Comparison of ENCODE assay signal across 12 mouse cellular contexts in genomic region chr10:93832811-93833210, GRCm38 (mm10). TPM values are rescaled to one million over a fixed set of nuclear protein-coding genes. Genes with fewer than 3 reads are reported as not detected.
A peak's percentile ranks its signal among the peaks of the same experiment; 100 is the strongest.
DNase-seq lines count a peak whose midpoint lies in the region; ATAC-seq and TF ChIP-seq lines count a peak whose summit lies in the region.
"Had no signal": no experiment of that assay in that cellular context is flagged by ENCODE, and none has a peak within 500 bp of the region (broad histone marks: within the 10 kb centered on the region; RNA-seq: fewer than 3 reads in every experiment).

No protein-coding gene starts in this region.

- no peak for TF ChIP-seq CTCF in forebrain, postnatal 0 days (IDR thresholded peaks at IDR 0.05; ENCODE audit: low read depth)
- no peak for TF ChIP-seq CTCF in liver, postnatal 0 days (IDR thresholded peaks at IDR 0.05; ENCODE audit: low read depth)

- ATAC-seq in forebrain, embryonic 12.5 days (ENCODE audit: low FRiP score), result no peak
- no peak for ATAC-seq in forebrain, embryonic 11.5 days (replicated peaks; ENCODE audit: low FRiP score)
- ATAC-seq in kidney, embryonic 15.5 days (replicated peaks; ENCODE audit: low FRiP score), result no peak
- ATAC-seq in forebrain, postnatal 0 days, result no peak
- no peak for ATAC-seq in liver, postnatal 0 days
- ATAC-seq in inflammation-experienced regulatory T-cells, adult 6 months, result no peak

- no peak overlapping the region for H3K9ac ChIP-seq in forebrain, embryonic 12.5 days
- H3K9ac ChIP-seq in forebrain, embryonic 11.5 days (ENCODE audit: low read length), result no peak overlapping the region
- no peak overlapping the region for H3K9ac ChIP-seq in kidney, embryonic 15.5 days
- no peak overlapping the region for H3K9ac ChIP-seq in forebrain, postnatal 0 days
- H3K9ac ChIP-seq in liver, postnatal 0 days (replicated peaks), result no peak overlapping the region

- no peak for TF ChIP-seq EP300 in liver, postnatal 0 days (IDR thresholded peaks at IDR 0.05; ENCODE audit: low read depth)

- no peak for DNase-seq in forebrain, embryonic 11.5 days (ENCODE audit: low spot score)
- no peak for DNase-seq in kidney, postnatal 36 days
- DNase-seq in forebrain, postnatal 0 days, result no peak
- DNase-seq in liver, postnatal 0 days, result no peak
- DNase-seq in left cerebral cortex, adult 8-10 months (ENCODE audit: low spot score in 2 of 2), result no peak

- peaks cover 28% of the 10 kb centered on the region for H3K4me1 ChIP-seq in forebrain, embryonic 12.5 days
- H3K4me1 ChIP-seq in forebrain, embryonic 11.5 days (replicated peaks; ENCODE audit: control insufficient read depth, insufficient read depth, low read length), result peaks cover 5% of the 10 kb centered on the region; the same call in 1 of the 2 replicates
- H3K4me1 ChIP-seq in kidney, embryonic 15.5 days, result peaks cover 28% of the 10 kb centered on the region
- H3K4me1 ChIP-seq in forebrain, postnatal 0 days (ENCODE audit: insufficient read depth), result no peaks in the 10 kb centered on the region
- H3K4me1 ChIP-seq in liver, postnatal 0 days (ENCODE audit: insufficient read depth), result peaks cover 25% of the 10 kb centered on the region

- H3K27me3 ChIP-seq in forebrain, embryonic 12.5 days, result peaks cover 46% of the 10 kb centered on the region
- peaks cover 16% of the 10 kb centered on the region for H3K27me3 ChIP-seq in forebrain, embryonic 11.5 days (ENCODE audit: control insufficient read depth, insufficient read depth, low read length)
- H3K27me3 ChIP-seq in kidney, embryonic 15.5 days, result peaks cover 83% of the 10 kb centered on the region
- H3K27me3 ChIP-seq in forebrain, postnatal 0 days (ENCODE audit: insufficient read depth, low read length), result peaks cover 43% of the 10 kb centered on the region
- peaks cover 53% of the 10 kb centered on the region for H3K27me3 ChIP-seq in liver, postnatal 0 days (ENCODE audit: insufficient read depth, low read length)

- peak overlapping the region; percentile 90 for H3K4me2 ChIP-seq in forebrain, embryonic 12.5 days
- H3K4me2 ChIP-seq in forebrain, embryonic 11.5 days (ENCODE audit: low read depth, low read length, severe bottlenecking), result no peak overlapping the region
- peak overlapping the region; percentile 99; the same call in 1 of the 2 replicates for H3K4me2 ChIP-seq in kidney, embryonic 15.5 days
- peak overlapping the region; percentile 98; the same call in 1 of the 2 replicates for H3K4me2 ChIP-seq in forebrain, postnatal 0 days (ENCODE audit: low read depth)
- peak overlapping the region; percentile 100 for H3K4me2 ChIP-seq in liver, postnatal 0 days (ENCODE audit: low read depth, low read length)

- no peak overlapping the region for H3K4me3 ChIP-seq in forebrain, embryonic 12.5 days (replicated peaks)
- H3K4me3 ChIP-seq in forebrain, embryonic 11.5 days (ENCODE audit: low read depth, low read length), result no peak overlapping the region
- H3K4me3 ChIP-seq in kidney, embryonic 15.5 days (replicated peaks), result no peak overlapping the region
- H3K4me3 ChIP-seq in forebrain, postnatal 0 days (ENCODE audit: low read depth, low read length), result no peak overlapping the region
- peak overlapping the region; percentile 86; the same call in 1 of the 2 replicates for H3K4me3 ChIP-seq in liver, postnatal 0 days (ENCODE audit: low read depth, low read length)

- no peaks in the 10 kb centered on the region for H3K36me3 ChIP-seq in forebrain, embryonic 12.5 days (replicated peaks)
- H3K36me3 ChIP-seq in forebrain, embryonic 11.5 days (ENCODE audit: control insufficient read depth, insufficient read depth, low read length), result no peaks in the 10 kb centered on the region
- no peaks in the 10 kb centered on the region for H3K36me3 ChIP-seq in kidney, embryonic 15.5 days
- no peaks in the 10 kb centered on the region for H3K36me3 ChIP-seq in forebrain, postnatal 0 days (ENCODE audit: insufficient read depth)
- no peaks in the 10 kb centered on the region for H3K36me3 ChIP-seq in liver, postnatal 0 days (replicated peaks; ENCODE audit: insufficient read depth, low read length)

- 34% methylated on average over 9 of the region's 9 CpGs for WGBS in forebrain, embryonic 12.5 days
- 25% methylated on average over 9 of the region's 9 CpGs for WGBS in forebrain, embryonic 11.5 days
- 42% methylated on average over 9 of the region's 9 CpGs for WGBS in kidney, embryonic 15.5 days
- WGBS in forebrain, postnatal 0 days, result 41% methylated on average over 9 of the region's 9 CpGs
- WGBS in liver, postnatal 0 days (ENCODE audit: insufficient replicate concordance), result 38% methylated on average over 9 of the region's 9 CpGs

- no peaks in the 10 kb centered on the region for H3K9me3 ChIP-seq in forebrain, embryonic 12.5 days
- H3K9me3 ChIP-seq in forebrain, embryonic 11.5 days (ENCODE audit: control insufficient read depth, low read length), result no peaks in the 10 kb centered on the region
- H3K9me3 ChIP-seq in kidney, embryonic 15.5 days (replicated peaks), result no peaks in the 10 kb centered on the region
- H3K9me3 ChIP-seq in forebrain, postnatal 0 days (ENCODE audit: low read length), result no peaks in the 10 kb centered on the region
- H3K9me3 ChIP-seq in liver, postnatal 0 days (ENCODE audit: low read length), result no peaks in the 10 kb centered on the region

- no peak overlapping the region for H3K27ac ChIP-seq in forebrain, embryonic 12.5 days
- no peak overlapping the region for H3K27ac ChIP-seq in forebrain, embryonic 11.5 days (ENCODE audit: low read depth, low read length)
- no peak overlapping the region for H3K27ac ChIP-seq in kidney, embryonic 15.5 days
- no peak overlapping the region for H3K27ac ChIP-seq in forebrain, postnatal 0 days (ENCODE audit: low read depth, low read length)
- no peak overlapping the region for H3K27ac ChIP-seq in liver, postnatal 0 days (ENCODE audit: low read depth)
- H3K27ac ChIP-seq: stomach, postnatal 0 days had no signal

RNA-seq across cellular contexts. Expression of gene Usp44, which starts 1.5 kb away (rescaled TPM):
- polyA plus RNA-seq in forebrain, embryonic 12.5 days (2016; fragmentation: Nextera tagmentation; extraction: Ambion mirVana), result 7.7 and 9.5 TPM in 2 replicates
- 10.5 and 11.3 TPM in 2 replicates for polyA plus RNA-seq in forebrain, embryonic 11.5 days (2014; fragmentation: Nextera tagmentation; extraction: Ambion mirVana)
- 0.73 and 1.1 TPM in 2 replicates for polyA plus RNA-seq in kidney, embryonic 15.5 days (2015; fragmentation: Nextera tagmentation; extraction: Ambion mirVana)
- total RNA-seq in forebrain, postnatal 0 days (2014; rRNA removed), result 0.08 and 0.14 TPM in 2 replicates
- 0.05 and 0.08 TPM in 2 replicates for polyA plus RNA-seq in forebrain, postnatal 0 days (2015; fragmentation: Nextera tagmentation; extraction: Ambion mirVana)
- polyA plus RNA-seq in liver, postnatal 0 days (2015; fragmentation: Nextera tagmentation; extraction: Ambion mirVana), result 0.22 and 0.23 TPM in 2 replicates
- total RNA-seq in left cerebral cortex, adult 8-10 months (2022), result not detected
- polyA plus RNA-seq in inflammation-experienced regulatory T-cells, adult 6 months (2017; shearing (Covaris generic)), result under 1 TPM; 0.24 to 0.65 (median 0.31) TPM
- total RNA-seq: monocyte, adult 5-6 weeks had no signal
- polyA plus RNA-seq: cortical plate, adult 2 months; stomach, postnatal 0 days; urinary bladder, adult 2 months had no signal
